Mouse (Mus musculus): Measurements from ENCODE around the gene Cd109. TPM values are rescaled to one million over a fixed set of nuclear protein-coding genes. Genes with fewer than 3 reads are reported as not detected.

The Cd109 gene
- polyA plus RNA-seq, 1 experiment from 2014 or later: 3.9 TPM

DNA sequence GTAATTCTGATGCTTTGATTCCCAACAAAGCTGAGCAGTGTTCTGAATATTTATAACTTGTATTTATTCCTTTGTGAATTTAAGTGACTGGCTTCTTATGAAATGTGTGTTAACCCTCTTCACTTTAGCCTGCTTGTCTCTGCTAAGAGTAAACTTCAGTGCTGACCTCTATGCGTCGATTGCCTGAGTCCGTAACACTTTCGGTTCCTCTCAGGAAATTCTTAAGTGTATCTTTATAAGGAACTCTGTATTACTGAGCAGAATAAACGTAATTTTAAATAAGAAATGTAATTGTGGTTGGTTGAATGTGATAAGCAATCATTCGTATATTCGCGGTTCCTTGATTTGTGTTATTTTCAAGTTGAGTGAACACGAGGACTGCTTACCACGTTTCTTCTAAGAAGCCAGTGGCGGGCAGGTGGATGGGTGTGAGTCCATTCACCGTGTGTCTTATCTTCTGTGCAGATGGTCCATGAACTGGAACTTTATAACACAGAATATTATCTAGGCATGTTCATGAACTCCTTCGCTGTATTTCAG is 56.2 kb downstream of the Cd109 start:
- H3K36me3 ChIP-seq: no peaks in the 10 kb centered on the region
- no peaks in the 10 kb centered on the region for H3K9me3 ChIP-seq (replicated peaks)
- no peak for DNase-seq (ENCODE audit: low spot score)
- 90% methylated on average over 13 of the region's 13 CpGs for WGBS
- no peaks in the 10 kb centered on the region for H3K27me3 ChIP-seq (ENCODE audit: low read depth, poor library complexity, severe bottlenecking)
- no peak overlapping the region for H3K4me3 ChIP-seq
- no peaks in the 10 kb centered on the region for H3K4me1 ChIP-seq
- H3K27ac ChIP-seq (replicated peaks): no peak overlapping the region

DNA sequence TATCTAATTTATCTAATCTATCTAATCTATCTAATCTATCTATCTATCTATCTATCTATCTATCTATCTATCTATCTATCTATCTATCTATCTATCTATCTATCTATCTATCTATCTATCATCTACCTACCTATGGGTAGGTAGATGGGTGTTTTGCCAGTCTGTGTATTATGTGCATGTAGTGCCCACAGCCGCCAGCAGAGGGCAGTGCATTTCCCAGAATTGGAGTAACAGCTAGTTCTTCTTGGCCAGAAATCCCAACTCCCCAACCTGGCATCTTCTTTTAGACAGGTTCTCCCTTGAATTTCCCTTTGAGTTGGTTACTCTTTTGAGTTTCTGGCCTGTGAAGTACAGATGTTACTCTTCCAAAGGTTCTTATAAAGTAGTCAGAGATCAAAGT is 85.3 kb downstream of the Cd109 start:
- H3K36me3 ChIP-seq: no peaks in the 10 kb centered on the region
- no peak overlapping the region for H3K4me3 ChIP-seq
- 7% methylated on average over 1 of the region's 1 CpGs for WGBS
- no peak overlapping the region for H3K27ac ChIP-seq (replicated peaks)
- peak; percentile 65 for DNase-seq (ENCODE audit: low spot score)
- no peaks in the 10 kb centered on the region for H3K4me1 ChIP-seq
- H3K9me3 ChIP-seq (replicated peaks): no peaks in the 10 kb centered on the region; the same call in 1 of the 2 replicates
- no peaks in the 10 kb centered on the region for H3K27me3 ChIP-seq (ENCODE audit: low read depth, poor library complexity, severe bottlenecking)

DNA sequence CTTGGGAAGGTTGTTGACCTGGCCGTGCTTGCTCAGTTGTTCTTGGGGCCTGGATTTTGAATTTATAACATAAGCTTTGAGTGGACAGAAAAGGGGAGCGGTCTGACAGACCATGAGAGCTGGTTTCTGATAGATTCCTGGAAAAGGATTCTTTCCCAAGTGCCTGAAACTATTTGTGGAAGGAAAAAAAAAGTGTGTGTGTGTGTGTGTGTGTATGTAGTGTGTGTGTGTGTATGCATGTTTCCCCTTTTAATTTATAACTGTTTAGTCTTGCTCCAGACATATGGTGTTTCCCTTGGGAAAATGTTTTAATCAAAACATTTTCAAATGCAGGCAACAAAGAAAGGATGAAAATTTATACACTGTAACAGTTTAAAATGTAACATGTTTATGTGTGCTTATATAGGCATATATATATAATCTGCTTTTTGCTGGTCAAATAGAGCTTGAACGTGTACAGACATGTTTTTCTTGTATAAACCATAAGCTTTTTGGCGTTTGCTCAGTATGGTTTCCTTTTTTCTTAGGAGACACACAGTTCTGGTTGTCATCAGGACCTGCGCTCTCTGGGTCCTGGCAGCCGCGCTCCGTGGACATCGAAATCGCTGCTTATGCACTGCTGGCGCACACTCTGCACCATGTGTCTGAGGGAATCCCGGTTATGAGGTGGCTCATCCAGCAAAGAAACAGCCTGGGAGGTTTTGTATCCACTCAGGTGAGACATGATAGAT is 87.3 kb downstream of the Cd109 start:
- DNase-seq (ENCODE audit: low spot score): no peak
- Histone ChIP-seq H3K27me3 (ENCODE audit: low read depth, poor library complexity, severe bottlenecking) (no peaks in the 10 kb centered on the region), H3K4me3 (no peak overlapping the region), H3K27ac (replicated peaks) (no peak overlapping the region), H3K36me3 (no peaks in the 10 kb centered on the region), H3K4me1 (no peaks in the 10 kb centered on the region), H3K9me3 (replicated peaks) (peaks cover 7% of the 10 kb centered on the region)
- 93% methylated on average over 12 of the region's 12 CpGs for WGBS

DNA sequence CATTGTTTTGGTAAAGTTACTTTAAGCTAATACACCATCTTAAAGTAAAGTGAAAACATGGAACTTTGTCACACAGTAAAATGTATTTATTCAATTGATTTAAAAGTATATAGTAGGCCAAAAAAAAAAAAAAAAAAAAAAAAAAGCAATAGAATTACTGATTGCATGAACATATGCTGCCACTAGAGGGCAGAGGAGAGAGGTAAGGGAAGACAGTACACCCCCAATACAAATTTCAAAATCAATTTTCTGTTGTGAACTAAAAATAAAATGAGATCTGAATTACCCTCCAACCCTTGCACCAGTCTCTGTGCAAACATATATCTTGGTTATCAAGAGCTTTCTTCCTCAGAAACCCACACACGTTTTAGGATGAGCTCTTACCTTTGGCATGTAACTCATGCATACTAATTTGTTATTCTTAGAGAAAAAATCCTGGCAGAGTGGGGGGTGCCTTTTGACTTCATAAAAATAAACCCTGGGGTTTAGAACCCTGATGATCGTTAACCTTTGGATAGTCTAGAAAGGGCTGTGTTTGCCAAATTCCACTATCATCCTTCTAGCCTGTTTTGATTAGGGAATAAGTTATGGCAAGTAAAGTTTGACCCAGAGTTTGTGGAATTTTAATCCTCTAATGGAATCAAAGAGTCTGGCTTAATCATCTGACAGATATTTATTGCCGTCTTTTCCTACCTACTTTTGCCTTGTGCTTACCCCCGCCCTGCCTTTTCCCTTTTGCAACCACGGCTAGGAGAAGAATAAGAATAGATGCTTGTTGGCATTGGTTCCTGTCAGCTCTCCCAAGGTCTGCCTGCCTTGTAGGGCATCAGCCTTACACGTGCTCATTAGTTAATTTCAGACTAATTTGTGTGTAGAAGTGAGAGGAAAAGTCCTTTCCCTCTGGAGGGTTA is 105.8 kb downstream of the Cd109 start:
- no peaks in the 10 kb centered on the region for H3K27me3 ChIP-seq (ENCODE audit: low read depth, poor library complexity, severe bottlenecking)
- H3K36me3 ChIP-seq: no peaks in the 10 kb centered on the region
- WGBS: 83% methylated on average over 6 of the region's 6 CpGs
- H3K4me1 ChIP-seq: no peaks in the 10 kb centered on the region
- no peak for DNase-seq (ENCODE audit: low spot score)
- H3K27ac ChIP-seq (replicated peaks): no peak overlapping the region
- H3K4me3 ChIP-seq: no peak overlapping the region
- H3K9me3 ChIP-seq (replicated peaks): no peaks in the 10 kb centered on the region

DNA sequence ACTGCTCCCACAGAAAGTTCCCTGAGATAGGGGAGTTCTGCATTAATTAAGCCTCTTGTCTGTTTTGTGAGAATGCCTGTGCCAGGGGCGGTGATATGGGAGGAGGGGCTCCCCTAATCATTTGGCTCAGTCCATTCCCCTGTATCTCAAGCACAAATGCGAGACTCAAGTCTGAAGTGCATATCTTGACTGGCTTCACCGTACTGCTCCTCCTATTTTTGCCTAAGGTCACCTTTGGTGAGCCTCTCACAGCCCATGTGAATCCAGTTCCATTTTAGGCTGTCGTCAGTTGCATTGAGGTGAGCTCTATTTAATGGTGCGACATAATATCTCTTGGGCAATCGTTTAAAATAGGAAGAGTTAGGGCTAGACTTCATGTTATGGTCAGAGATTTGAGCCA is 116.6 kb downstream of the Cd109 start:
- H3K27me3 ChIP-seq (ENCODE audit: low read depth, poor library complexity, severe bottlenecking): no peaks in the 10 kb centered on the region
- H3K27ac ChIP-seq (replicated peaks): no peak overlapping the region
- 68% methylated on average over 6 of the region's 6 CpGs for WGBS
- no peaks in the 10 kb centered on the region for H3K9me3 ChIP-seq (replicated peaks)
- H3K36me3 ChIP-seq: no peaks in the 10 kb centered on the region
- H3K4me1 ChIP-seq: no peaks in the 10 kb centered on the region
- no peak for DNase-seq (ENCODE audit: low spot score)
- H3K4me3 ChIP-seq: no peak overlapping the region

DNA sequence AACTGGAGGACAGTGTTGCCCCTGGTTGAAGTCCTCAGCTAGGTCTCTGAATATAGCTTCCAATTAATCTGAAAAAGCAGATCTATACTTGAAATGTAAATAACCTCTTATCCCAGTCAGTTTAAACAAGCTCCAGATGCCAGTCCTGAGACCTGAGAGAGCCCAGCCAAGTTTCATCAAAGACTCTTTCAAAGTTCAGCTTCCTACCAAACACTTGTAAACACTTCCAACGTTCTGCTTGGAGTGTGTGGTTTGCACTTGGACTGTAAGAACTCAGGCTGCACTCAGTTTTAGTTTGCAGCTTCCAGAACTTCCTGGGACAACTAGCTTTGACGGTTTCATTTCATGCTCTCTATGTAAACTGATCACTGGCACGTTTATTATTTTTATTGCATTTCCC is 120.2 kb downstream of the Cd109 start:
- H3K4me1 ChIP-seq: no peaks in the 10 kb centered on the region
- H3K36me3 ChIP-seq: no peaks in the 10 kb centered on the region
- H3K9me3 ChIP-seq (replicated peaks): no peaks in the 10 kb centered on the region
- 80% methylated on average over 3 of the region's 3 CpGs for WGBS
- no peaks in the 10 kb centered on the region for H3K27me3 ChIP-seq (ENCODE audit: low read depth, poor library complexity, severe bottlenecking)
- no peak overlapping the region for H3K4me3 ChIP-seq
- H3K27ac ChIP-seq (replicated peaks): no peak overlapping the region
- no peak for DNase-seq (ENCODE audit: low spot score)

DNA sequence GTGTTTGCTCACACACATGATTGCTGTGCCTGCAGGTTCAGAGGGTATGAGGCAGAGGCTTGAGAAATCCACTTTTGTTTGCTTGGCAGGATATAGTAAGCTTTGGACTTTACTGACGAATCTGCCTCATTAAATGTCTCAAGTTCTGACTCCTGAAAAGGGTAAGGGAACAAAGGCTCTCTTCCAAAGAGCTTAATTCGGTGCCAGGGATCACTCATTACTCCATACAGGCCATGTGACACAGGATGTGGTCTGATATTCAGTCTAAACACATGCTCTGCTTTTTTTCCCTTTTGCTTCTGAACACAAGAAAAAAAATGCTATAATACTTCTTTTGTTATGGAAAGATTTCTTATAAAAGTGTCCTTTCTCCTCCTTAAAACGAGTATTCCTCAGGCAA is 126.7 kb downstream of the Cd109 start:
- Histone ChIP-seq H3K4me3 (no peak overlapping the region), H3K27ac (replicated peaks) (no peak overlapping the region), H3K27me3 (ENCODE audit: low read depth, poor library complexity, severe bottlenecking) (no peaks in the 10 kb centered on the region), H3K9me3 (replicated peaks) (no peaks in the 10 kb centered on the region), H3K36me3 (no peaks in the 10 kb centered on the region), H3K4me1 (no peaks in the 10 kb centered on the region)
- DNase-seq (ENCODE audit: low spot score): no peak
- WGBS: 52% methylated on average over 3 of the region's 3 CpGs

DNA sequence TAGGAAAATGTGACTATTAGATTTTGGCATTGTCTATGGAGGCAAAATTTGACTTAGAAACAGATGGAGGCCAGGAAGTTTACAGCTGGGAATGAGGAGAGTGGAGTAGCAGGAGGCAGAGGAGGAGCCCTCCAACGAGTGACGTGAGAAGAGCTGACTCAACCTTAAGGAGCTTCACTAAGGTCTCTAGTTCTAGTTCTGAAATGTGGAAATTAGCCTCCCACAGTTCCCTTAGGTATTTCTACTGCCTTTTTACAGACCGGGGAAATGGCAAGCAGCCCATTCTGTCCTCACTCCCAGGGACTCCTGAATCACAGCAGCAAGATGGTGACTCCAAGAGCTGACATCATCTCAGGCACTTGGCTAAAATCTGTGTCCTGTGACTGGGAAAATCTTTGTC is 134.9 kb downstream of the Cd109 start:
- Histone ChIP-seq H3K9me3 (replicated peaks) (no peaks in the 10 kb centered on the region), H3K27me3 (ENCODE audit: low read depth, poor library complexity, severe bottlenecking) (no peaks in the 10 kb centered on the region), H3K4me3 (no peak overlapping the region), H3K27ac (replicated peaks) (no peak overlapping the region), H3K4me1 (no peaks in the 10 kb centered on the region), H3K36me3 (no peaks in the 10 kb centered on the region)
- DNase-seq (ENCODE audit: low spot score): no peak
- WGBS: 84% methylated on average over 3 of the region's 3 CpGs

Other genes starting within 250 kb of the Cd109 start
- gene Dppa5a, start 247.4 kb upstream of the Cd109 start, polyA plus RNA-seq (2016; fragmentation: Nextera tagmentation; extraction: Ambion mirVana): not detected in 2 replicates
- 0.83 and 1.0 TPM in 2 replicates for gene Ooep, start 236.8 kb upstream of the Cd109 start, polyA plus RNA-seq (2016; fragmentation: Nextera tagmentation; extraction: Ambion mirVana)
- 0.09 and 0.15 TPM in 2 replicates for gene Ddx43, start 219.8 kb upstream of the Cd109 start, polyA plus RNA-seq (2016; fragmentation: Nextera tagmentation; extraction: Ambion mirVana)
- 0.30 and 0.53 TPM in 2 replicates for gene Cgas, start 172.3 kb upstream of the Cd109 start, polyA plus RNA-seq (2016; fragmentation: Nextera tagmentation; extraction: Ambion mirVana)
- 24.4 and 28.4 TPM in 2 replicates for gene Mto1, start 167.3 kb upstream of the Cd109 start, polyA plus RNA-seq (2016; fragmentation: Nextera tagmentation; extraction: Ambion mirVana)
- 0.44 and 0.68 TPM in 2 replicates for gene Gm17324, start 166.8 kb upstream of the Cd109 start, polyA plus RNA-seq (2016; fragmentation: Nextera tagmentation; extraction: Ambion mirVana)
- 3,476 and 3,775 TPM in 2 replicates for gene Eef1a1, start 126.4 kb upstream of the Cd109 start, polyA plus RNA-seq (2016; fragmentation: Nextera tagmentation; extraction: Ambion mirVana)
- gene Slc17a5, start 27.5 kb upstream of the Cd109 start, polyA plus RNA-seq (2016; fragmentation: Nextera tagmentation; extraction: Ambion mirVana): 9.9 and 11.4 TPM in 2 replicates